Mouse (Mus musculus) gonadal fat pad, adult 2 months (tissue): ENCODE data around the gene Gpr139. TPM values are rescaled to one million over a fixed set of nuclear protein-coding genes. Genes with fewer than 3 reads are reported as not detected.

Experiments used
- DNase-seq: peaks from one replicate; pipeline ENCODE4 v3.0.0-alpha.2; 2012; ENCODE audit warnings: low read depth
- polyA plus RNA-seq: library from polyadenylated mRNA; depleted of rRNA; stranded (reverse); fragments of >200 nt; gene quantifications from 2 replicates; pipeline ENCODE4 v1.2.3, GENCODE M21; 2012; rRNA removed

The Gpr139 gene
- not detected in 2 replicates for polyA plus RNA-seq

GRCm38 (mm10) chr7:119184341-119185143 is at the start of gene Gpr139:
TSS of gene Gpr139 (minus strand) at chr7:119184603.
- DNase-seq = no peak

- DNase-seq = no peak
Observed at GRCm38 (mm10) chr7:119230971-119231370, 46.6 kb upstream of the Gpr139 start.

- no peak for DNase-seq
Observed at GRCm38 (mm10) chr7:119222706-119223105, 38.3 kb upstream of the Gpr139 start.

DNA sequence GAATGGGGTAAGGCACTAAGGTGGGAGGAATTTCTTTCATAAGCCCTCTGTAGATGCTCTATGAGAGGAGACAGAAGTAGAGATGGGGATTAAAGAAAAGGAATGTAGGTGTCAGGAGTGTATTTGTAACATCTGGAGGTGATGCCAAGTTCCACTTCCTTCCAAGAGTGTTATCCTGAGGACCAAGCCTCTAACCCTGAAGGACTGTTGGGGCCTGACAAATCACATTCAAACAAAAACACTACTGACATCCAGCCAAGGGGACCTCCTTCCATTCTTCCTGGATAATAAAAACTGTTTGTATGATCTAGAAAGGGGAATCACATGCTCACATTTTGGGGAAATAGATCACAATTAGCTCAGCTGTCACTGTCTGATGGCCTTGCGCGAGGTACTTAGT is 34.7 kb upstream of the Gpr139 start:
- no peak for DNase-seq

- no peak for DNase-seq
Observed at GRCm38 (mm10) chr7:119207251-119207650, 22.8 kb upstream of the Gpr139 start.

DNA sequence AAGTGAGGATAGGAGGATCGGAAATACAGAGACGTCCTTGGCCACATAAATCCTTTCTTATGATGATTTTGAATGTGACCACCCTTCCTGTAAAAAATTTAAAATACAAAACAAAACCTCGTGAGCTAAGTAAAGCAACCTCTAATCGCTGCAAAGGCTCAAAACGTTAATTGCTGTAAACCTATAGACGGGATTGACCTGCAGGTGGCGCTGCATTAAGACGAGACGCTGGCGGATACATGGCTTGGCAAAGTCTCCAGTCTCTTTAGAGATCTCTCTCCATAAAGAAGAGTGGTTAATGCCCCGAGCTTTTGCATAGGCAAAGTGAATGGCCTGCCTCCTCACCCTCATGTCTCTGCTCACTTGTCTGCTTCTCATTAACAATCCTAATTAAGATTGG is 2.0 kb upstream of the Gpr139 start:
- no peak for DNase-seq

- no peak for DNase-seq
Observed at GRCm38 (mm10) chr7:119185181-119185940, 958 bp upstream of the Gpr139 start.

GRCm38 (mm10) chr7:119181053-119181452 is 3.4 kb downstream of the Gpr139 start:
- DNase-seq = no peak

GRCm38 (mm10) chr7:119160015-119160414 is 24.4 kb downstream of the Gpr139 start:
- DNase-seq = no peak

GRCm38 (mm10) chr7:119111771-119112170 is 72.6 kb downstream of the Gpr139 start:
- no peak for DNase-seq

DNA sequence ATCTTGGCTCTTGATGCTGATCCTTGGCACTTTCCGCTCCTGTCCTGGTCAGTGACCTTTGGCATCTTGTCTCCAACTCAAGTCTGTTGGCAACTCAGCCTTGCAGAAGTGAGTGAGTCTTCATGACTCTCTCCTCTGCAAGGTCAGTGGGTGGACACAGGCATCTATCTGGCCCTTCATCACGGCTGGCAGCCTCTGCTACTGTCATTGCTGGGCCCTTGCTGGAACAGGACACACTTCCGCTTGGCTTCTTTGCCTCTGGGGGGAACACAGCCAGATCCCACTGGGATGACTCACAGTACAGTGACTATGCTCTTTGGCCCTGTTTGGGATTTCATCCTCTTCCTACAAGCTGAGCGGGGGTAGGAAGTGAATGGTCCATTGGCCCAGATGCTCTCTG is 78.5 kb downstream of the Gpr139 start:
- no peak for DNase-seq

- no peak for DNase-seq
Observed at GRCm38 (mm10) chr7:119096583-119096982, 87.8 kb downstream of the Gpr139 start.

Other genes starting within 250 kb of the Gpr139 start
- 27.9 and 56.2 TPM in 2 replicates for gene Gprc5b, start 189.4 kb downstream of the Gpr139 start, polyA plus RNA-seq